Mouse (Mus musculus) layer of hippocampus, adult 9-11 months (tissue): Measurements from ENCODE around the gene Gsap.
"Not testable (repeated sequence)": the region's sequence is repeated elsewhere in the genome, so short reads cannot be mapped to it uniquely, and the experiment has no call there.

Experiments used
- DNase-seq: peaks from one replicate; pipeline ENCODE4 v3.0.0; 2022

The Gsap gene

GRCm38 (mm10) chr5:21263202-21264055, 77.4 kb downstream of the Gsap start:
- DNase-seq: peak; percentile 47

DNA sequence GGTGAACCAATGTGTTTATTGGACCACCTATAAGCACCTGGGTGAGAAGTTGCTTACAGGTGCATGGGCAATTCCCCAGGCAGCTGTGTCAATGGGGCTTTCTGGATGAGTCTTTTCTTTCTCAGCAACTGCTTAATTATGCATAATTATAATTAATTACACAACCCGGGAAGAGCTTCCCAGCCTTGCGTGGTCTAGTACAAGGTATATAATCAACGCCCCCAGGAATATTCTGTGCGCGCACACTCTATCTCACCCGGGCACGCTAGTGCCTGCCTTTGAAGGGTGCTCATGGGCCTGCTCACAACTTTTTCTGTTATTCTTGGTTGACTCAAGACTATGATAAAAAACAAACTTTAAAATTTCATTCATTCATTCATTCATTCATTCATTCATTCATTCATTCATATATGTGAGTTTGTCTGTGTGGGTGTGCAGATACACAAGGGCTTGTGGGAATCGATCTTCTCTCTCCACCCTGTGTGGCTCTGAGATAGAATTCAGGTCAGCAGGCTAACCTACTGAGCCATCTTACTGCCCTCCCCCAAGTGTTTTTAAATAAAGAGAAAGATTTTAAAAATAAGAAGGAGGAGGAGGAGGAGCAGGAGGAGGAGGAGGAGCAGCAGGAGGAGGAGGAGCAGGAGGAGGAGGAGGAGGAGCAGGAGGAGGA, 78.4 kb downstream of the Gsap start:
- DNase-seq: no peak

GRCm38 (mm10) chr5:21265049-21265448, 79.0 kb downstream of the Gsap start:
- DNase-seq: peak; percentile 75

DNA sequence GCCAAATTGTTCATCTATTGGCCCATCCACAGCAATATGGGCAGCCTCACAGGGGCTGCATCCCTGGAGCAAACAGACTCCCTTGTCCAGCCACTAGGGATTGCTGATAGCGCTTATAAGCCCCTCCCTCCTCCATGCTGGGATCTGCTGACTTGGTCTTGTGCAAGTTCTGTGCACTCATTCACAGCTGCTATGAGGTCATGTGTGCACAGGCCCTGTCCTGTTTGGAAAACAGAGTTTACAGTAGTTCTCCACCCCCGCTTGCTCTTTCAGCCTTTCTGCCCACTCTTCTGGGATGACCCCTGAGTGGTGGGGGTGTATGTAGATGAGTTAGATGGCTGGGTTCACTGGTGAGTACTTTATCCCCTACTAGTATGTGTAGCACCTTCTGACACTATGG, 81.0 kb downstream of the Gsap start:
- no peak for DNase-seq

GRCm38 (mm10) chr5:21269446-21269845, 83.4 kb downstream of the Gsap start:
- DNase-seq: no peak

DNA sequence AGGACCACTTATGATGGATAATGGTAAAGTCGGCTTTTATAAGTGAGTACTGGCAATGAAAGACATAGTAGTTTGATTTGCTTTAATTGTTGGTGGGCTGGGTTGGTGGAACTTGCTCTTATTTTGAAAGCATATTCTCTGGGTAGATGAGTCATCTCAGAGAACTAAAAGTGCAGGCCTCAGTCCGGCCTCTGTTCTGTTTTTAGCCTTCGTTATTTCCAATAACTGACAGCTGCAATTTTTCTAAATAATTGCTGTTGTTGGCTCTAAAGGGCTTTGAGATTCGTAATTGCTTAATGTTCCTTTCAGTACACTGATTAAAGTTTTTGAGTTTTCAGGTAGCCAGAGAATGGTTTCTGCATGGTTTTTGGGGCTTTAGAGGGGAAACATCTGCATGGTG, 84.7 kb downstream of the Gsap start:
- no peak for DNase-seq

DNA sequence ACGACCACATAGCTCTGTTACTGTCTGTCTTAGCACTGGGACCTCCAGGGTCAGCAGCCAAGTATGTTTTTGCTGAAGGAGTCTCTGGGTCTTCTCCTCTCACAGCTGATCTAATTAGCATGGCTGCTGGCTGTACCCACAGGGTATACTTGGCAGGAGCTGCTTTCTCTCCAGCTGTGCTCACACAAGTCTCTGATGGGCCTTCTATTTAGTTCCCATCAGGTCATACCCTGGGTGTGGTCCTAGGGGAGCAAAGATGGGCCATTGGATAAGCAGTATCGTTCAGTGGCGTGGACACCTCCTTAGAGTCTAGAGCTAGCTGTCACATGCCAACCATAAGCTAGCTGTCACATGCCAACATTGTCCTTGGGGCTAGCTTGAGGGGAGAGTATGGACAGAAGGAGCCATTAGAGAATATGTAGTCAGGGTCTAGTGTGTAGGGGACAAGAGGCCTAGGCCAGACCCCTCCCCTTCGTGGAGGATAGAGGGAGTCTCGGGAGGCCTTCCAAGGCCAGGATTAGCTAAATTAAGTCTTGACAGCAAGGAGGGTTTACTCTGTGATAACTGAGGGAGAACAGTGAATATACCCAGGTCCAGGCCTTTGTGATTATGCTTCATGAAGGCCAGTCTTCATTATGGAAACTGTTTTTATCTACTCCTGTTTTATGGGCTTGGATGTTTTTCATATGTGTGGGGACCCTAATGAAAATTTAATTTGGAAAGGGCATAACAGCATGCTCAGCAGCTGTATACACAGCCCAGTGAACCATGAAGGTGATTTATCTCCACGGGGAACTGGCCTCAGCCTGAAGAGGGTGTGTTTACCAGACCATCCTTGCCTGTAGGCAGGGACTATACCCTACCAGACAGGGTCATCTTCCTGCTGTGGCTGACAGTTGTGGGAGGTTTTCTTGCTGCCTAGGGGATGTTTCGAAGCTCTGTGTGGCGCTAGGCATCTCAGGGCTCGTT, 85.6 kb downstream of the Gsap start:
- DNase-seq: no peak

DNA sequence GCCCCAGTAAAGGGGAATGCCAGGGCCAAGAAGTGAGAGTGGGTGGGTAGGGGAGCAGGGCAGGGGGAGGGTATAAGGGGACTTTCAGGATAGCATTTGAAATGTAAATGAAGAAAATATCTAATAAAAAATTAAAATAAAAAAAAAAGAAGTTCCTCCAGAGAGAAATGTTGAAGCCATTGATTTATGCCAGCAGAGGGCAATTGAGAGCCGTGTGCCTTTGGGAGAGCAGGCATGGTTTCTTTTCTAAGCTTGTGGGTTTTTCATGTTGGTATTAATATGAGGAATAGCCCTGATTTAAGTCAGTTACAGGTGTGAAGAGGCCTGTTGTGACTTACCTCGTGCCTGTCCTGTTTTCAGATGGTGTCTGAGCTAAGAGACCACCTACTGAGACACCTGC, 91.6 kb downstream of the Gsap start:
- not testable (repeated sequence) for DNase-seq

DNA sequence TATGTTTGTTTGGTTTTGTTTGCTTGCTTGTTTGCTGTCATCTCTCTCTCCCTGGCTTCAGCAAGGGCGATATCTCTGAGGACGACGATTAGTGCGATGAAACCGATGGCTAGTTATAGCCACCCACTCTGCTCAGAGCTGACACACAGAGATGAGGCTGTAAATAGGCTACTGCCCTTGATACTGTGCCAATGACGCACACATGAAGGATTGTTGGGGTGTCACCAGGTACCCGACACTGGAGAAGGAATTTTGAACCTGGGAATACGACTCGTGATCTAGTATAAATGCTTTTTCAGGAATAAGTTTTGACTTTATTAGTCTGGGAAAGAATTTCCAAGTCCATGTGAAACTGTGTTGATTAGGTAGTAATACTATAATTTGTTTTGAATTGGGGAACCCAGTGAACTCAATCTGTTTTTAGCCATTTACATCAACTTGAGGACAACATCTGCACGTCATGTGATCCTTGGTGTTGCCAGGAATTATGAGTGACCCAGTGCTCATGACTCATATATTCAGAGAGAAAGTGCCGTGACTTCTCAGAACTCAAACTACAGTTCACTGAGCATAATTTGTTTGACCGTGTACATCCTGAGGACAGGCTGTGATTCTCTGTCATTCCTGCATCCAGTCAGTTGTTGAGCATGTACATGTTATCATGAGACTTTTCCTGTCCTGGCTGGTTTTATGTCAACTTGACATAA, 97.5 kb downstream of the Gsap start:
- no peak for DNase-seq

GRCm38 (mm10) chr5:21288658-21289435, 102.8 kb downstream of the Gsap start:
- DNase-seq: no peak

GRCm38 (mm10) chr5:21290594-21290993, 104.5 kb downstream of the Gsap start:
- no peak for DNase-seq

DNA sequence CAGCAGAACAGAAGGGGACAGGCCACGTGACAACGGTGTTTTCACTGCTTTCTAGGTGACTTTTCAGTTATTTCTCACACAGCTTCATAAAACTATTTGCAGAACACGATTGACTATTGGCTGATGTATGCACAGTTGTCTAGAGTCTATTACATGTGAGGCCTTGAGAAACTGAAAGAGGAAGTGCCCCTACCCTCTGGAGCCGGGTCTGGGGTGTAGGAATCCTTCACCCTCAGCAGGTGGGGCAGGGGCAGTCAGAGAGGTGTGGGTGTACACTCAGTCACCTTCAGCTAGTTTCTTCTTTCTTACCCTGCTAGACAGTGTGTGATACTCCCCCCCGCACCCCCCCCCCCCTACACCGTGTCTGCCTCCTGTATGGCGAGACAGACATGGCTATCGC, 109.6 kb downstream of the Gsap start:
- DNase-seq: no peak

GRCm38 (mm10) chr5:21299076-21299755, 113.2 kb downstream of the Gsap start:
- DNase-seq: no peak

DNA sequence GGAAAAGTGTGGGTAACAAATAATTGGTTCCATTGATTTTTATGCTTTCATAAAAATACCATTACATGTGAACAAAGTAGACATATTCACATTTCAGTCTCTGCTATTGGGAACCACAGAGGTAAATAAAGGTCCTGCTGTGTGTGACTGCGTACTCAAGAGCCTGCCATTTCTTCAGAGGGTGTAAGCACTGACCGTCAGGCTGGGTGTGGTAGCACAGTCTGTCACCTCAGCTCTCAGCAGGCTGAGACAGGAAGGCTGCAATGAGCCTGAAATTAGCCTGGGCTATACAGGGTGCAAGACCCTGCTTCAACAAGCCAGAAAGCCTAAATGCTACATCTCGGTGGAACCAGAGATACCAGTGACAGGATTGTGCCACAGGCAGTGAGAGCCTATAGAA, 114.0 kb downstream of the Gsap start:
- DNase-seq: no peak

GRCm38 (mm10) chr5:21301011-21301410, 115.0 kb downstream of the Gsap start:
- no peak for DNase-seq

- no peak for DNase-seq
Observed at GRCm38 (mm10) chr5:21307165-21307564, 121.1 kb downstream of the Gsap start.

DNA sequence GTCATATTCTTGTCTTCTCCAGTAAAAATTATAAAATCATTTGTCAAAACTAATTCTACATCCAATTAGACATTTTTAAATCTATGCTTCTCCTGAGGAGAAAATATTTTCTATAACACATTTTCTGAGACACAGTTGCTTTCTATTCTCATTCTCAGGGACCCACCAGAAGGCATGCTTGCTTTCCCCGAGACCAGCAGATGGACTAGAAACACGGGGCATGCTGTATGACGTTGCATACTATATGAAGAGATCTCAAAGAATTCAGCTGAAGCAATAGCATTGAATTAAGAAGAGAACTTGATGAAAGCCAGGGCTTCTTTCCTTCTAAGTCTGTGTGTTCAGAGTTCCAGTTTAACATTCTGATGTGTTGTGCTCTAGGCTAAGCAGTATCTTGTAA, 128.6 kb downstream of the Gsap start:
- no peak for DNase-seq

- DNase-seq: no peak
Observed at GRCm38 (mm10) chr5:21320138-21320537, 134.1 kb downstream of the Gsap start.

GRCm38 (mm10) chr5:21326494-21326893, 140.4 kb downstream of the Gsap start:
- no peak for DNase-seq

GRCm38 (mm10) chr5:21328560-21328959, 142.5 kb downstream of the Gsap start:
- no peak for DNase-seq
